Mouse (Mus musculus) adrenal gland, adult 2 months (tissue): ENCODE data around the gene Scgb1b30. TPM values are rescaled to one million over a fixed set of nuclear protein-coding genes. Genes with fewer than 3 reads are reported as not detected.

Experiments used
- polyA plus RNA-seq: library from polyadenylated mRNA; depleted of rRNA; stranded (reverse); fragments of >200 nt; gene quantifications from 2 replicates; pipeline ENCODE4 v1.2.3, GENCODE M21; 2012; rRNA removed
- total RNA-seq, 2 experiments: library from RNA; stranded (reverse); gene quantifications; 2 replicates each; pipeline ENCODE4 v1.2.3; 2021

The Scgb1b30 gene
- total and polyA plus RNA-seq, 3 experiments, result not detected

Other genes starting within 250 kb of the Scgb1b30 start
- gene Scgb2b26, start 150.4 kb upstream of the Scgb1b30 start, total RNA-seq, result not detected
- not detected in 2 replicates for gene Scgb2b26, start 150.4 kb upstream of the Scgb1b30 start, polyA plus RNA-seq
- not detected for gene Scgb2b27, start 81.5 kb upstream of the Scgb1b30 start, total RNA-seq
- not detected in 2 replicates for gene Scgb2b27, start 81.5 kb upstream of the Scgb1b30 start, polyA plus RNA-seq
- not detected for gene Scgb1b27, start 73.9 kb upstream of the Scgb1b30 start, total RNA-seq
- not detected in 2 replicates for gene Scgb1b27, start 73.9 kb upstream of the Scgb1b30 start, polyA plus RNA-seq
- gene Wtip, start 37.8 kb downstream of the Scgb1b30 start, total RNA-seq, result 10 to 100 TPM; 13.6 to 32.2 TPM
- gene Wtip, start 37.8 kb downstream of the Scgb1b30 start, polyA plus RNA-seq, result 33.7 and 49.8 TPM in 2 replicates
- gene Uba2, start 74.2 kb downstream of the Scgb1b30 start, total RNA-seq, result 10 to 100 TPM; 63.5 to 75.7 TPM
- 22.5 and 25.2 TPM in 2 replicates for gene Uba2, start 74.2 kb downstream of the Scgb1b30 start, polyA plus RNA-seq
- gene Pdcd2l, start 101.2 kb downstream of the Scgb1b30 start, total RNA-seq, result 10 to 100 TPM; 15.4 to 24.4 TPM
- 27.9 and 31.1 TPM in 2 replicates for gene Pdcd2l, start 101.2 kb downstream of the Scgb1b30 start, polyA plus RNA-seq
- gene Gpi1, start 134.9 kb downstream of the Scgb1b30 start, total RNA-seq, result 100 to 1,000 TPM; 290 to 557 TPM
- gene Gpi1, start 134.9 kb downstream of the Scgb1b30 start, polyA plus RNA-seq, result 507 and 510 TPM in 2 replicates
- not detected for gene Gm6096, start 155.6 kb downstream of the Scgb1b30 start, total RNA-seq
- not detected in 2 replicates for gene Gm6096, start 155.6 kb downstream of the Scgb1b30 start, polyA plus RNA-seq
- gene 4931406P16Rik, start 218.1 kb downstream of the Scgb1b30 start, total RNA-seq, result 10 to 100 TPM; 57.9 to 68.4 TPM
- 40.3 and 44.5 TPM in 2 replicates for gene 4931406P16Rik, start 218.1 kb downstream of the Scgb1b30 start, polyA plus RNA-seq